Mouse (Mus musculus) c-Kit-positive CD71-positive TER-119-negative erythroid progenitor cells, embryonic 14.5 days (primary cell): ENCODE measurements around the gene Cdk14.

Source experiments
- DNase-seq: peaks from one replicate; pipeline ENCODE4 v3.0.0-alpha.2; 2013; ENCODE audit warnings: low read depth

Cdk14 gene

DNA sequence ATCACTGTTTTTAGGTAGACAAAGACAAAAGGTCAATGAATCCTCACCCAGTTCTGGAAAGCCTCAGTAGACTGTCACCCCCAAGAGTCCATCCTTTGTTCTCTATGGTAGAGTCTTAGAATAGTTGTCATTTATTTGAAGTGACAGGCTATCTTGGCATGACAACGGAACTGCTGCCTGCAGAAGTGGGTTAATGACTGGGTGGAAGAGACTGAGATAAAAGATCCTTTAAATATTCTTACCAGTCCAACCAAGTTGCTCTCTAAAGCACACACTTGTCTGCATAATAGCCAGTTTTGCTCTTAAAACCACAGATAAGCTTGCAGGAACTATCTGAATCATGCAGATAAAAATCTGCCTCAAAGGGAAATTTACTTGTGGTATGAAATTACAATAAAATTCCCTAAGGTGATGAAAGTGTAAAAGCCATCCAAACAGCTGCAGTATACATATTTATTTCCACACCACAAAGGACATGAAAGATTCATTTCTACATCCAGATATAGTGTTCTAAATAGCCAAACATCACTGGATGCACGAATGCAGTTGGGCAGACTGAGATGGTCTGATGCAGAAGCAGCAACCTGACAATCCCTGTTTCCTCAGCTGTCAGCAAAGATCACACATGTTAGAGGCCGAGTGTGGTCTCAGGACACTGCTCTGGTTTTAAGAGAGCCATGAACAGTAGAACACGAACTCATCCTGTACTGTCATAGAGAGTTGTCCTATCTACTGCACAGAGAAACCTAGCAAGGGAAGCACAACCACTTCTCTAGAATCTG, 363.8 kb downstream of the Cdk14 start:
- DNase-seq: no peak

DNA sequence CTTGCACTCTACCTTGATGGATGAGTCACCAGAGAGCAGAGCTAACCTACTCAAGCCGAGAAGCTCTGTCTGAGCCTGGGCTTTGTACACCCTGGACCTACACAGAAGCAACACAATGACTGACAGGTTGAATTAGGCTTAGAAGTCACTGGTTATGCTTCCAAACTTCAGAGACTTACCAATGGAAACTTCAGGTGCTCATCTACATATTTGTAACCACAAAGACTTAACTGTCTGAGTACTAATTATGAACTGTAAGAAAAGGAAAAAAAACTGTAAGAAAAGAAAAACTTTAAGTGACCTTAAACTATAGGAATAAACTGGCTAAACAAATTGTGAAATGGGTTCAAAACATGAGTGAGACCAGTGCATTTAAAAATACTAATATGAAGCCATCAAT, 364.6 kb downstream of the Cdk14 start:
- DNase-seq: no peak

DNA sequence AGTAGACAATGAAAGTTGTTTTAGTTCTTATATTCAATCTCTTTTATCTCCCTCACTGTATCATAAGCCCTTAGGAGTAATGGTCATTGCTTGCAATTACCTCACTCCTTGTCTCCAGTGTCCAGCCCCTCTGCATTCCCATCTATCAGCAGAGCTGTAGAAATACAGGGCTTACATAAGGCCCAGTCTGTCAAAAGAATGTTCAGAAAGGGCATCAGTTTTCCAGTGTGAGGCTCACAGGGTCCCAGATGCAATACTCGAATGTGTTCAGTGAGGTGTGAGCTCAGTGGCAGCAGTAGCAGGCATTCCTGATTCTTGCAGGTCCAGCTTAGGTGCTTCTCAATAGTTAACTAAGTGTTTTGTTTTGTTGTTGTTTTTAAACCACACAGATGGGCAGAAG, 365.8 kb downstream of the Cdk14 start:
- DNase-seq: no peak

DNA sequence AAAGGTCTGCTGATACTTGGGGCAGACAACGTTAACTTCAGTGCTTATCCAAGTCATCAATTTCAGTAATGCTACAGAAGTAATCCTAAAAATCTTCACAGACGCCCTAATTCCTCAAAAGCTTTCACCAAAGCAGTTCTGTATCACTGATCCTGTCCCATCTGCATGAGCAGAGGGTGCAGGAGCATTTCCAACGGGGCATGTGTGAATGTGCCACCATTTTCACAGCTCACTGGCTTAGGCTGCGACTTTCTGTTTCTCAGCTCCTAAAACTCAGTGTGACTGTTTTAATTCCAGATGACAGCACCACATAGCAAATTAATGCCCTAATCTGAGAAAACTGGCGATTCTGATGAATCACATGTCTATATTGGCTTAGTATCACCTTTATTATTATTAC, 375.8 kb downstream of the Cdk14 start:
- DNase-seq: no peak

DNA sequence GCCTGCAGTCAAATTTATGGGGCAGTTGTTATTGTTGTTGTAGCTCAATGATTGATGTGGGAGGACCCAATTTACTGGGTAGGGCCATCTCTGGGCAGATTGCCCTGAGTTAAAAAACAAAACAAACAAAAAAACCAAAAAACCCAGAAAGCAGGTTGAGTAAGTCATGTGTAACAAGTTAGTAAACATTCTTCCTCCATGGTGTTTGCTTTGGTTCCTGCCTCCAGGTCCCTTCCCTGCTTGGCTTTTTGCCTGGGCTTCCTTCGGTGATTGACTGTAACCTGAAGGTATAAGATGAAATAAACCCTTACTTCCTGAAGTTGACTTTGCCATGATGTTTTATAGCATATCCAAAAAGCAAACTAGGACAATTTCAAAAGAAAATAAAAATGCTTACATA, 377.4 kb downstream of the Cdk14 start:
- DNase-seq: no peak

DNA sequence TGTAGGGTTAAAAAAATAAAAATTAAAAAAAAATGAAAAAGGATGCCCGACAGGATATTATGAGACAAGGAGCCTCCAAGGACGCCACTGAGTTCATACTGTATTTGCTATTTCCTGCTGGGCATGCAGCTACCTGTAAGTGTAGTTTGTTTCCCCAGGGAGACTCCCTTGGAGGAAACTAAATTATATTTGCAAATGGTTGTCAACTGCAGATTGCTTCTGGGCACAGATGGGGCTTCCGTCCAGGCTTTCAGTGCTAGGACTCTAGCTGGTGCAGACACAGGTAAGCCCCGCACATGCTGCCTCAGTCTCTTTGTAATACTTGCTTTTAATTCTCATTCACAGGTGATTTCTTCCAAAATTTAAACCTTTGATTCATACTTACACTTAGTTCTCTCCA, 378.6 kb downstream of the Cdk14 start:
- no peak for DNase-seq

DNA sequence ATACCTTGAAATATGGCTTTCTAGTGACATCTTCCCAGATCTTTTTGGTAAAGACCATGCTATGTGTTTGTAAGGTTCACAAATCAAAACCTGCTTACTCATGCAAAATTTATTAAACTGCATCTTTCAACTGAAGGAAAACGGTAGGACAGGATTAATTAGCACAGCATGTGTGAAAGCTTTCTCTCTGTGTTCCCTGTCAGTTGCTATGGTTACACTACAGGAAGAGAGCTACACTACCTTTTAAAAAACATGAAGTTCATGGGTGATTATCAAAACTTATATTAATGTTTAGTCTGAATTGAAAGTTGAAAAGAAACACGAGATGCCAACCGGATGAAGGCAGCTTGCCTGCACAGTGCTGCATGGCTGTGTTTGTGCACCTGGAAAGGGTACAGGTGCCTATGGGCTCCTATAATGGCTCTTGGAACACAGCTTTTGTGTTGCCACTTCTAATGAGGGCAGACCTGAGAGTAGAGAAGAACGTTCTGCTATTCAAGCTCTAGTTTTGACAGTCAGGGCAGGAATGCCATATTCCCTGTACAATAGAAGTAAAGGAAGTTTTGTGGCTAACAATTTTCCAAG, 380.3 kb downstream of the Cdk14 start:
- DNase-seq: no peak

DNA sequence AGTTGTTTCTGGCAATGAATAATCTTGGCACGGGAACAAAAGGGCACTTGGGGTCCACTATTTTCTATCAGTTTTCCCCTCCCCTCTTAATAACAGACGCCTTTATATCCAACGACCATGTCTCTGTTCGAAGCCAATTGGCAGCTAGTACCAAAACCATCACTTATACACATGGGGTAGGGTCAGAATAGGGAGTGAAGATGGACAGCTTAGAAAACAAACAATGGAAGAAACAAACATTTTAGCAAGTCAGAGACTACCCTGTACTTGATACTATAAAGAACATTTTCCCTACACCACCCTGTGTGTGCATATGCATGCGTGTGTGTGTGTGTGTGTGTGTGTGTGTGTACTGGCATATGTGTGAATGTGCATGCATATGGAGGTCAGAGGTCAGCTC, 386.7 kb downstream of the Cdk14 start:
- DNase-seq: no peak

DNA sequence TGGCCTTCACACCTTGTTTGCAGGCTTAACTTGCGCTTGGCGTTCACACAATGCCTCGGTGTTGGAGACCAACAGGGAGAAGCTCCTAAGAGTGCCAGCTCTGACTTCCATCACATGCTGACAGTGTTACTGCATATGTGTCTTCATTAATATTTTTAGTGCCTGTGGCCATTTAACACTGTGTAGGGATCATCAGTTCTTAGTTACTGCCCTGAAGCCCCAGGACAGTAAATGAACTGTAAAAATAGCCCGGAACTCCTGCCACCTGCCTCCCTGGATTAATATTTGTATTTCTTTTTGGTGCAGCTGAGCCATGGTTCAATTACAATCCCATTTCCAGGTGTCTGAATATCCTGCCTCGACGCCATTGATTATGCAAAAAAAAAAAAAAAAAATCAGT, 387.3 kb downstream of the Cdk14 start:
- DNase-seq: no peak

DNA sequence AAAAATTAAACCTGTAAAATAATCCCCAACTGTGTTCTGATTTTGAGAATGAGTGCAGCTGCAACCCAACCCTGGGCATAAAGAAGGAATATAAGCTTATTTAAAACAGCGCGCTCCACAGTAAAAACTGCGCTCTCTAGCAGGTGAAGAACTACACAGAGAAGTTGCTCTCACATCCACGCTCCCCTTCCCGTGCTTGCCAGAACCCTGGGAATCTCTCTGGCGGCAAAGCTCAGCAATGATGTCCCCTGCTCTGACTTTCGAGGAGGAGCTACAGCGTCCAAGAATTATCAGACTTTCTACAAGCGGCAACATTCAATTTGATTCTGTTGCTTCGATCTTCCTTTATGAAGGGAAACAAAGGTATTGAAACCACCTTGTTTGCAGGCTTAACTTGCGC, 387.7 kb downstream of the Cdk14 start:
- DNase-seq: no peak

DNA sequence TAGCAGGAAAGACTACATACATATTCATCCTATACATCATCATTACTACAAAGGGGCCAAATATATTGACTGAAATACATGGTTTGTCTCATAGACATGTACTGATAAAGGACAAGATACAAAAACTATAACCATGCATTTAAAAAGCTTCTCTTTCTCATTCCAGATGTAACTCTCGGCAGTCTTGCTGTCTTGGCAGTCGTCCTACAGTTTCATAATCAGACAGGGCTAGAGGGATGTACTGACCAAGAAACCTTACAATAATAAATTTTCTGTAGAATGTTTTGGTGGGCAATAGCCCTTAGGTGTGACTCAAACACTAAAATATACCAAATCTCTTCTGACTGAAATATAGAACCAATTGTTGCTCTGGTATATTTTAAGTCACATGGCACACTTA, 389.7 kb downstream of the Cdk14 start:
- no peak for DNase-seq

DNA sequence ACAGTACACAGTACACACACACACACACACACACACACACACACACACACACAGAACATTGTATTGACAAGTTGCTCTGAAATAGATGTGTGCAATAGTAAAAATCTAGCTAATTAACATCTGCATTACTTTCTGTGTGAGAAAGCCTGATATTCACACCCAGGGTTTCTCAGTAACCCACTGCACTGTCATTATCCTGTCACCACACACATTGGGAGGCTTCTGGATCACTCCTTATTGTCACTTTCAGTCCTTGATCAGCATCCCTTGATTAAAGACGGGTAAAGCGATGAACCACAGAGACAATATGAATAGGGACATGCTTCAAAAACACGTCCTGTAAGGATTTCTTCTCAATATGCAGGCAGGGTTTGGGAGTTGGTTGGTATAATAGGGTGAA, 401.2 kb downstream of the Cdk14 start:
- DNase-seq: no peak

DNA sequence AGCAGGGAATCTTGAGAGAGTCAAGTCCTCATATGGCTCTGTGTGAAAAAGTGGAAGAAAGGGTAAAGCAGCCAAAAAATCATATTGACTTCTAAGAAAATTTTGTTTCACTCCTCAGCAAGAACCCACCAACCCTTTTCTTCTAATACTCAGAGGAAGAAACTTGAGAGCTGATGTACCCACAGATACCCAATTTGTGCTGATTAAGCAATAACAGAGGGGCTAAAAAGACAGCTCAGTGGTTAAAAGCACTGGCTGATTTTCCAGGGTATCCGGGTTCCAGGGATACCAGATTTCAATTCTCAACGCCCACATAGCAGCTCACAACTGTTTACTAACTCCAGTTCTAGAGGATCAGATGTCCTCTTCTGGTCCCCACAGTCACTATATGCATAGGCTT, 401.9 kb downstream of the Cdk14 start:
- DNase-seq: no peak

DNA sequence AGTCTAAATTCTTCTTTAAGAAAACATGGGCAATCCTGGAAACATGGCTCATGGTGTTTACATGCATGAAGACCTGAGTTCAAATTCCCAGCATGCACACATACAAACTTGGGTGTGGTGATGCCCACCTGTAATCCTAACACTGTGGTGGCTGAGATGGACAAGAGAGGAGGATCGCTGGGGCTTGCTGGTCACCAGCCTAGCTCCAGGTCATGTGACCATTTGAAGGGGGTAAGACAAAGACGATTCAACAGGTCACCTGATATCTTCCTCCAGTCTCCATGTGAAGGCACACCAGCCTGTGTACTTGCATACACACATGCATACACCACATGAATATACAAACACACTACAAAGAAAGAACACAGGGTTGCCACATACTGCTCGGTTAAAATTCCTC, 406.3 kb downstream of the Cdk14 start:
- no peak for DNase-seq

DNA sequence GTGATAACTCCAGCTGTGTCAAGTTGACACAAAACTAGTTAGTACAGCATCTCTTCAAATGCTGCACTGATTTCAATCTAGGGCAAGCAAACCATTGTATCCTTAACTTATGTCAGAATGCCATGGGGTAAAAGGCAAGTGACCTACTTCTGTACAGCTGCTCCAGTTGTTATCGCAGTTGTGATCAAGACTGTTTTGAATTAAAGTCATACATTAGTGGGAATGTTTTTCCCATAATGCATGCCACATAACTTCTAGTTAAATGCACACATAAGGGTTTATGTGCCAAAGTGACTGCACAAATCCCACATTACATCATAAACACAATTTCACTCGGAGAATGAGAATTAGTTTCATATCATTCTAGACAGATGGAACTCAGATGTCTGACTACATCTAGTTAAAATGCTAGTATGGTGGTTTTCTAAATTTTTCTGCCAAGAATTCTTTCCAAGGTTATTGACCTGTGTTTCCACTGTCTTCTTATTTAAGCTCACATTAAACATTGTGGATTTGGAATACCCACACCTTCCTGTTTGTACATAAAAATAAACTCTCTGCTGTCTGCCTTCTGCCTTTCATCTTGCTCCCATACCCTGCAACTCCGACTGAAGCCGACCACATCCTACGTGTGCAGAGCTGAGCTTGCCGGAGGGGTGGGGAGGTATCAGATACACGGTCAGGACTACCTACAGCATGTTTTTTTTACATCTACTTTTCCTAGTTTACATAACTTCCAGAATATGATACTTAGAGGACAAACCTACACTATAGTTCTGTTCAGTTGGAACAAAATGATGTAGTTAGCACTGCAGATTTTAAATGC, 407.4 kb downstream of the Cdk14 start:
- DNase-seq: no peak

DNA sequence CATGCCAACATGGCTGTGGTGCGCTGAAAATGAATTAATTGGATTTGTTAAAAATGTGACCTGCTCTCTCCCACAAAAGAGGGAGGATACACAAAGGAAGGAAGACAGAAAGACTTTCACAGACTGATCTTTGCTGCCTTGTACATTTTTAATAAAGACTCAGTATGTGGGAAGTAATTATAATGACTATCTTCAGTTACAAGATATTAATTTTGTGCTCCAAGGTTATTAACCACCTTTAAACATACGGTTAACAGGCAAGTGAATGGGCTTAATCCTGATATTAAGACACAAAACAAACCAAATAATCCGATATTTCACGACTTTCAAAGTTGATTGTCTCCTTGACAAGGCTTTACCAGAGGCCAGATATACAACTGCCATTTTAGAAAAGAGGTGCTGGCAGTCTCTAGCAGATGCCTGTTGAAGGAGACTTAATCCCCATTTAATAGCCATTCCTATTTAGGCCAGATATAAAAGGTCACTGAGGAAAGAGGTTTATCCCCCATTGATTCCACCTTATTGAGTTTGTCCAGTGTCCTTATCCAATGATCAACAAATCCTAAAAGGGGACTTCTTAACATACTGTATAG, 411.9 kb downstream of the Cdk14 start:
- no peak for DNase-seq

DNA sequence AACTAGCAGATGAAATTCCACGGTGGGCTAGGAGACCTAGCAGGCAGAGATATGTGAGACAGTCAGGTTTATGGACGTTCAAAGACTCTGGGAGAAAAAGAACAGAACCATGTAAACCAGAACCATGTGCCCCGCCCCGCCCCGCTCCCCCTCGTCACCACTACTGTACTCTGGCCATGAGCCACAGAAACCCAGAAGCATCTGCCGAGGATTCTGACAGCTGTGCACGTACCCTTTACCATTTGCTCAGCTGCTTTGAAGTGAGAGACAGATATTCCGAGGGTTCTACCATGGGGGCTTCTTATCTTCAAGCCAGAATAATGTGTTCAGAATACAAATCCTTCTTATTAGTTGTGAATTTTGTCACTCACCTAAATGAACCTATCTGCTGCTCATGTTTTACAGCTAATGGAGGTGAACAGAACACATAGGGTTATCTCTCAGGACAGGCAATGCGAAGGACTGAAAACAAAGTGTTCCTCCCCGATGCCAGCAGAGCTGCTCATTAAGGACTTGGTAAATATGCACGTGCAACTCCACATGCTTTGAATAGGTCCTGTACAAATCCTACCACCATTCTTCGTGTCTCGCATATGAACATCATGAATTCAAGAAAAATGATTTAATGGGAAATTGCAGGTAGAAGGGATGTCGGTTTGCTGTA, 412.5 kb downstream of the Cdk14 start:
- DNase-seq: no peak

DNA sequence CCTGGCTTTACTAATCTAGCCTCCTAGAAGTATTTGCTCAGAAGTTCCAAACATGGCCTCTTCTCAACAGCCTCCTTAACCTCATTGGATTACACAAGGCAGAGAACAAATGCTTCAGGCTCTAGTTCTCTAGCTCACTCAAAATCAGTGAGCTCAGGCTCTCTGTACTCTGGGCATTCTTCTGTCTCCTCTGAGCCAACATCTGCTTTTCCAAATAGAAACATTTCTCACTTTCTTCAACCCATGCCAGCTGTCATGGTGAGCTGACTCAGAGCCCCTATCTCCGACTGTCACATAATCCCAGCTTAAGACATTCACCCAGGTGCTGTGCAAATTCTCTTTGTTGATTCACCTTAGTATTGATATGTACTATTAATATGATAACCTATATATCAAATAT, 414.5 kb downstream of the Cdk14 start:
- no peak for DNase-seq

DNA sequence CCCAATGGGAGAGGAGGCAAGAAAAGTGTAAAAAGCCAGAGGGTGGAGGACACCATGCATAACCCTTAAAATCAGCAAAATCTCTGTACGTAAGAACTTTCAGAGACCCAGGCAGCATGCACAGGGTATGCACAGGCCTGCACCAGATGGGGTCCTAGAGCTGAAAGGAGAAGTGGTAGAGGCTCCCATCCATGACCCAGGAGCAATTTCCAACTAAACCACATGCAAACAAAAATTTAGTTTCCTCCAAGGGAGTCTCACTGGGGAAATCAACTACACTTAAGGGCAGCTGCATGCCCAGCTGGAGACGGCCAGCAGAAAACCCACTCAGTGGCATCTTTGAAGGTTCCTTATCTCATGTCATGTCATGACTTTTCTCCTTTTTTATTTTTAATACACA, 415.4 kb downstream of the Cdk14 start:
- no peak for DNase-seq

DNA sequence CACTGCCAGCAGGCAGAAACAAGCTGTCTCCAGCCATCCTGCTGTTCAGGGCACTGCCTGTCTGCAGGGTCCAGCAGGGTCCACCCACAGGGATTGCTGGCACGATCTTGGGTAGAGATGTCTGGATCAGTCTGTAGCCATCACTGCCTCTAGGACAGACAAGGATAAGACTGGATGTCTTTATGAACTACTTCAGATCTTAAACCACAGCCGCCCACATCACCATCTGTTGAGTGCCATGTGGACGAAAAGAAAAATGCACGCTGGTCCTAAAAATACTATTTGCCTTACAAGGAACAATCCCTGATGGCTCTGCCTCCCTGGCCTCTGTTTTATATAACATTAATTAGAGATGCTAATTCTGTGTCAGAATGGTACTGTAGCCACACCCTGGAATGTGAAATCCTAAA, 426.9 kb downstream of the Cdk14 start:
- DNase-seq: no peak

DNA sequence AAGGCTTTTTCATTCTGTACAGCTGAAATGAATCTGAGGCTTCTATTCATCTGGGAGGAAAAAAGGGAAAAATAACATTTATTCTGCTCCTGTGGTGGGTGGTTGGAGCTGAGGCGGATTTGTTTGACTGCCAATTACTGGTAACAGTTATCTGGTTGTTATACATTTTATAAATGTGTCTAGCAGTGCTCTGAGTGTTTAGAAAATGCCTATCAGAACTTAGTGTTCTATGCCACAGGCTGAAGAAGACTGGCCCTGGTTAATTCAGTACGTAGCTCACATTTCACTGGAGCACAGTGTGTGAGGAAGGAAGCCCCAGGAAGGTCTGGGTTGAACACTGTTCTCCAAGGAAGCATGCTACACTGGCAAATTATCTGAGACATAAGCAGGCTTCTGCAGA, 429.1 kb downstream of the Cdk14 start:
- no peak for DNase-seq

DNA sequence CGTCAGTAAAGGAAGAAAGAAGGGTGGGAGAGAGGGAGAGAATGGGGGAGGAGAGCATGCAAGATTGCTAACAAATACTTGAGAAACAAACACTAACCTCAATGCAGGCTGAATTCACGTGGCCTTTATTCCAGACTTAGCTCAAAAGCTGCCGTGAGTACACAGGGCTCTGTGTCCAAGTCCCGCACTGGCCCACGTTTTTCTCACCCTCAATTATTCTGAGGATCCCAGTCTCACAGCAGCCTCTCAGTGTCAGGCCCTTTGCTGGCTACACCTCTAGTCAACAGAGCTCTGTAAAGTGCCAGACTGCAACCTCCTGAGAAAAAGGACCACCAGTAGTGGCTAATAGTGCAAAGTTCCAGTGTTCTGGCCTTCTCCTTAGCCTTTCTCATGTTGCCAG, 429.9 kb downstream of the Cdk14 start:
- DNase-seq: no peak
